Mouse (Mus musculus) cortical plate, adult 2 months (tissue): Measurements from ENCODE around the gene Dera.

ENCODE experiments used
- CTCF ChIP-seq: fragments of 200-500 bp; IDR thresholded peaks from 2 replicates; pipeline ENCODE4 v1.5.1; 2011; ENCODE audit warnings: mild to moderate bottlenecking, control low read depth, low read length; ENCODE audit not compliant: insufficient read depth; ENCODE audit errors: extremely low read depth
- POLR2A ChIP-seq: fragments of 200-500 bp; IDR thresholded peaks from 2 replicates; pipeline ENCODE4 v1.6.1; 2011; ENCODE audit warnings: mild to moderate bottlenecking, low read length, control low read depth; ENCODE audit not compliant: insufficient read depth; ENCODE audit errors: extremely low read depth

DNA sequence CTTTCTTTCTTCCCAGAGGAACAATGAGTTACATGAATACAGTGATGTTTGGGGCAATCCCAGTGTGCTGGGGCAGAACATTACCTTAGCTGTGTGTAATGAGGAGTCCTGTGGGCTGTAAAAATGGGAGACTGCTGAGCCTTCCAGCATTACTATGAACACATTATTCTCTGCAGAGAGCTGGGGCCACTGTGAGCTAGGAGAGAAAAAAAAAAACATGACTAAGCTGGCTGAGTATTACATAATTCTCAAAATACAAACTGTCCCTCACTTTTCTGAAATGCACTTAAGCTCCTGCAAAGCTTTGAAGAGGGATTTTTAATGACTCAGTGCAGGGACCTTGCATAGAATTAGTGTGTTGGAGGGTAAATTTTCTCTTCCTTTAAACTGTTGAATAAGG, 143.3 kb downstream of the Dera start:
- TF ChIP-seq CTCF (no peak), POLR2A (no peak)
